Mouse (Mus musculus): ENCODE results near the gene Oosp1.

GRCm38 (mm10) chr19:11736455-11736854 lies 45.5 kb upstream of the Oosp1 start:
- TF ChIP-seq CTCF (IDR thresholded peaks at IDR 0.05; ENCODE audit: low read depth) (no peak), EP300 (IDR thresholded peaks at IDR 0.05; ENCODE audit: low read depth) (no peak)
